Mouse (Mus musculus) layer of hippocampus, postnatal 25 days (tissue): Measurements from ENCODE around the gene Aqp11. TPM values are rescaled to one million over a fixed set of nuclear protein-coding genes. Genes with fewer than 3 reads are reported as not detected.
A peak's percentile ranks its signal among the peaks of the same experiment; 100 is the strongest.

Experiments
- DNase-seq, 2 experiments: peaks; one replicate each; pipeline ENCODE4 v3.0.0; 2022; ENCODE audit warnings: mixed read lengths in 2 of 2, low spot score in 1 of 2; ENCODE audit errors: extremely low spot score in 1 of 2
- total RNA-seq, 2 experiments: library from RNA; stranded (reverse); gene quantifications; 2 replicates each; pipeline ENCODE4 v1.2.3; 2021

The Aqp11 gene
- total RNA-seq, 2 experiments from 2014 or later: 39.7 to 43.8 TPM

DNA sequence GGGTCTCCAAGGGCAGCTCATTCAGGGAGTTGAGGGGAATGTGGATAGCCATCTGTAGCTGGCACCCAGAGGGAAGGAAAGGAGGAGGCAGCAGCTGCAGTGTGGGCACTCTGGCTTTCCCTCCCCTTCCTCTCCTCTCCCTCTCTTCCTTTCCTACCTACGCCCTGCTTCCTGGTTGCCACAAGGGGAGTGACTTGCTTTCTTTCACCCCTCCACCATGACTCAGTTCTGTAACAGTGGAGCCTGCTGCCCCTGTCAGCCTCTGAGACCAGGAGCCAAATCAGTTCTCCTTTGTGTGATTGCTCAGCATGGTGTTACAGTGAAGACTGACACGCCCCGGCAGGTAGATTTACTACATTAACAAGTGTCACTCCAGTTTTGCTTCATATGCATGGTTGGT lies 28.9 kb downstream of the Aqp11 start:
- DNase-seq: no peak

DNA sequence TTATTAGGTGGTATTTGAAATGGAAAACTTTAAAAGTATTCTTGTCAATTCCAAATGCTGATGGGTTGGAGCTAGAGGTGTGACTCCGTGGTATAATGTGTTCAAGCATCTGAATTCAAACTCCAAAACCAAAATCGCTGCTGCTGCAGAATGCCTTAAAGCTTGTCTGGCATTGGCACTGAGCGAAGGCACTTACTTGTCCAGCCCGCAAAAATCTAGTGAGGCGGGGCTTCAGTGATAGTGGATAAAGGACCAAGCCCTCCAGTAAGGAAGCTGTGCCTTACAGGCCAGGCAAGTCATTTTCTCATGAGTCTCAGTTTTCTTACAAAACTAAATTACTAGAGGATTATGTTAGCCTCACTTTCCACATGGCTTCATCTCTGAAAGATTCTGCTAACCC lies 30.3 kb downstream of the Aqp11 start:
- no peak for DNase-seq

DNA sequence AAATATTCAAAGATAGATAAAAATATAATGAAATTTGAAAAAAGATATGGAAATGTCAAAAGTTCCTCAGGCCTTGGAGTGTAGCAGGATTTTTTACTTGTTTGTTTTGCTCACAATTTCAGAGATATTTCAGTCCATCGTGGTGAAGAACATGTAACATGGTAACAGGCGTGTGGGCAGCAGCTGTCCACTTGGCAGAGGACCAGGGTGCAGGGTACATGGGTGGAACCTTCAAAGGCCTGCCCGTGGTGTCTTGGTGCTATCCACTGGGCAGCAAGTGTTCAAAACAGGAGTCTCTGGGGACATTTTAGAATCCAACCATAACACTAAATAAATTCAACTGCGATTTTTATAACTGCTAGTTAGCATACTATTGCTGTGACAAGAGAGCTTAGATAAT lies 31.0 kb downstream of the Aqp11 start:
- DNase-seq: no peak

DNA sequence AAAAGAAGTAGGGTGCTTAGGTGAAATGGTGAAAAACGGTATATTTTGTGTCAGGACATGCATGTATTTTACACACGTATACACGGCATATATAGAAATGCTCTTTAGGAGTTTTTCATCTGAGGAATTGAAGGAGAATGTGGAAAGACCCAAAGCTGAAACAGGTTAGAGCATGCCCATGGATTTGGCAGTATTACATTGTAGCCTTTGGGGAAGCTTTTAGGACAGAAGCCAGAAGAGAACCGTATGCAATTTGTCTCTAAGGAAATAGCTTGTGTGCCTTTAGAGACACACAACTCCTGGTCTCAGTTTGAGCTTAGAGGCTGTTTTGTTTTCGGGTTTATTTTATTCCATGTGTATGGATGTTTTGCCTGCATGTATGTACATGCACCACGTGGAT lies 37.0 kb downstream of the Aqp11 start:
- DNase-seq: no peak

DNA sequence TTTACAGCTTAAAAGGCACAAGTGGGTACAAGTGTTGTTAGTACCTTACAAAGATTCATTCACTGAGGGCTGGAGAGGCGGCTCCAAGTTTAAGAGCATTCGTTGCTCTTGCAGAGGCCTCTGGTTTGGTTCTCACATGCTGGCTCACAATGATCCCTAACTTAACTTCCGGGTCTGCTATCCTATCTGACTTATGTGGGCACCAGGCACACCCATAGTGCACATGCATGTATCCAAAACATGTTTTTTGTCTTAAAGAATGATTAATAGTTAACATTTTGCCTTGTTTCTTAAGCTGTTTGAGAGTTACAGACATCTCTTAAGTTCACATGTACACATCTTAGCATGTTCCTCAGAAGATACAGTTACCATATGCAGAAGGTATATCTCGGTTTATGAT lies 37.9 kb downstream of the Aqp11 start:
- DNase-seq: no peak

DNA sequence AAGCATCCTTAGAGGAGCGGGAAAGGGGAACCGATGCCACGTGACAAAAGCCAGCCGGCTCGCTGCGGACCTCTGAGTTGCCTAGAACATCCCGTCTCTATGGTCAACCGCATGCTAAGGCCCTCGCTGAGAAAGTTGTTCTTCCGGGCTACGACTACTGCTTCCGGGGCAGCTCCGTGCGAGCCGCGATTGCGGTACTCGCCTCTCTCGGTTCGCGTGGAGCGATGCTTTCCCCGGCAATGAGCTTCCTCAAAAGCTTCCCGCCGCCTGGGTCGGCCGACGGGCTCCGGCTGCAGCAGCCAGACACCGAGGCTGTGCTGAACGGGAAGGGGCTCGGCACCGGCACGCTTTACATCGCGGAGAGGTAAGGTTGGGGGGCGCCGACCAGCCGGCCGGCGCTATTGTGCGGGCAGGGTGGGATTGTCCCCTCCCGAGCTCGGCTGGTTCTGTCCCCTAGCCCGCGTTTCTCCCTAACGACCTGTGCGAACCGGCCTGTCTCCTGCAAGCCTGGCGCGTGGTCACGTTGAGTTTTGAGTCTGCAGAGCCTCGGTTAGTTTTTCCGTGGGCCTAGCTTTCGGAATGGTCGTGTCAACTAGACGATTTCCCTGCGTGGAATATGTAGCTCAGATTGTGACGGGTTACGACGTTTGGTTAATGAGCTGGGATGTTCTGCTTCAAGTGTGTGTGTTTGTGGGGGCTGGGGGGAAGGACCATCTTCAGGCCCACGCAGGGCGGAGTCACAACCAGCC lies 41.4 kb downstream of the Aqp11 start, which contains the start of gene Clns1a:
Clns1a (plus strand) TSS at position 129 of the 749 bp plus-strand sequence.
- peak; percentile 89 to 95 for DNase-seq

DNA sequence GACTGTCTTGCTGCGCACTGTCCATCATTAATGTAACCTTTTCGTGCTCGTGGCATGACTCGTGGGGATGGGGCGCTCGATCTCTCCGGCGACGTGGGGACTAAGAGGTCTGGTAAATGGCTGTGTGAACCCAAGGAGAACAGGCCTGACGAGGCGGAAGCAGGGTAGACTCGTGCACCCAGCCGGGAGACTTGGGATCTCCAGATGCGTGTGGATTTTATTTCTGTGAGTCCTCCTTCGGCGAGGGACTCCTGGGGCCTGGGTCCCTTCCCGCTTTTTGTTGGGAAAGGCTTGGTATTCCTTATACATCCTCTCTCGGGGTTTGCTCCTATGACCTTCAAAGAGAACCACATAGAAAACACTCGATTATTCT lies 42.0 kb downstream of the Aqp11 start:
- peak in 1 of 2 experiments; percentile 28 for DNase-seq

DNA sequence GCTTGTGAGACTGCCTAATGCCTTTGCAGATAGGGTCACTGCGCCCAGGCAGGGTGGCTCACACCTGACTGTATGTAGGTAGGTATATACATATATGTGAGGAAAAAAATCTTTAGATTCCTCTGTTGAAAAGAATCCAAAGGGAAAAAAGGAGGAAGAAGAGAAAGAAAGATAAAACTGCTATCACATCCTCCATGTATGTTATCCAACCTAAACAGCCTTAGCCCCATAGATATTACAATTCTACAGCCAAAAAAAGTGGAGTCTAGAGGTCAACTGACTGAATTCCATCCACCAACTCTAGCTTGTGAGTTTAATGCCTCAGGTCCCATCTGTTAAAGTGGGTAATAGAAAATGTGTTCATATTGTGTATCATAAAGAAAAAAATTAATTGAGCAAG lies 42.6 kb downstream of the Aqp11 start:
- DNase-seq: no peak

DNA sequence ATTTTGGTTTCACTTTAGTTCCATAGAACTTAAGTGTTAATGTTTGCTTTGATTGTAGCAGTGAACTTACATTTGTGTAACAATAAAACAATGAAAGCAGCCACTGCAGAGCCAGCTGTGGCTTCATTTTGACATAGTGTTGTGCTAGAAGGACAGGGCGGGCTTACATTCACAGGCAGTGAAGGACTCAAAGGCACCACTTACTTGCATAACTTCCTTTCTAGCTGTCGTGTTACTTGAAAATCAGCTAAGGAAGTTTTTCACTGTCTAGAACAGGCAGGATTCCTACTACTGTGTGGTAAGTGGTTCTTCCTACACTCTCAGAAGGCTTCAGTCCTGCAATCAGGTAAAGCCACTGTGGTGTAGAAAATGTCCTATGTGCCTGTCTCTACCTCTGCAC lies 50.3 kb downstream of the Aqp11 start:
- no peak for DNase-seq

DNA sequence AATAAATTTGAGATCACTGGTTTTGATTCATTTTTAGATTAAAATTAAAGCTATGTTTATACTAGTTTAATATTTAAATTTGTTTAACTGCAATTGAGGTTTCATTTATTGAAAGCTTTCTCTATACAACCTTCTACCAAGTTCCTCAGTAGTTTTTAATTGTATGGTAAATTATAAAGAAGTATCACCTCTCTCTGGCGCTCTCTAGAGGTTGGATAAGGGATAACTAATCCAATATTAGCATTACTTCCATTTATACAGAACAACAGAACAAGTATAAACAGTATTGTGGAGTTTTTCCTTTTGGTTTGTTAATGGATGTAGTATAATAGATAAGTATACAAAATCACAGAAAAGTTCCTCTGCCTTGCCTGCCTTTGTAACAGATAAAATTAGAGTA lies 58.9 kb downstream of the Aqp11 start:
- no peak for DNase-seq

Other genes with a start within 250 kb of the Aqp11 start
- gene Aamdc, start 158.8 kb downstream of the Aqp11 start, total RNA-seq: 10 to 100 TPM; 50.1 to 51.7 TPM
- 10 to 100 TPM; 38.9 to 48.7 TPM for gene Rsf1, start 158.4 kb downstream of the Aqp11 start, total RNA-seq
- 10 to 100 TPM; 80.3 to 91.2 TPM for gene Clns1a, start 41.7 kb downstream of the Aqp11 start, total RNA-seq
- 100 to 1,000 TPM; 213 to 237 TPM for gene Pak1, start 50.3 kb upstream of the Aqp11 start, total RNA-seq
- gene Gdpd4, start 181.7 kb upstream of the Aqp11 start, total RNA-seq: not detected